Mouse (Mus musculus) bone marrow, adult 2 months (tissue): ENCODE data around the gene Tcte2. TPM values are rescaled to one million over a fixed set of nuclear protein-coding genes. Genes with fewer than 3 reads are reported as not detected.
A peak's percentile ranks its signal among the peaks of the same experiment; 100 is the strongest.
"Not testable (repeated sequence)": the region's sequence is repeated elsewhere in the genome, so short reads cannot be mapped to it uniquely, and the experiment has no call there.

ENCODE experiments used
- H3K27ac ChIP-seq: fragments of 200-500 bp; 2 replicates; pipeline ENCODE4 v1.5.1; 2012; ENCODE audit warnings: low read depth, mild to moderate bottlenecking, control low read depth, inconsistent platforms, low read length; ENCODE audit not compliant: control insufficient read depth, poor library complexity, insufficient read depth
- H3K4me1 ChIP-seq: fragments of 200-500 bp; 2 replicates; pipeline ENCODE4 v1.6.1; 2011; ENCODE audit warnings: low read length; ENCODE audit not compliant: control insufficient read depth, insufficient read depth
- H3K4me3 ChIP-seq: fragments of 200-500 bp; replicated peaks from 2 replicates; pipeline ENCODE3; 2011; ENCODE audit warnings: mild to moderate bottlenecking, low read depth, low read length, control low read depth; ENCODE audit not compliant: control insufficient read depth
- CTCF ChIP-seq: fragments of 200-500 bp; IDR thresholded peaks from 2 replicates; pipeline ENCODE4 v1.5.1; 2011; ENCODE audit warnings: low read length, control low read depth; ENCODE audit not compliant: control insufficient read depth, insufficient read depth
- POLR2A ChIP-seq: fragments of 200-500 bp; IDR thresholded peaks from 2 replicates; pipeline ENCODE4 v1.6.1; 2011; ENCODE audit warnings: low read depth, mild to moderate bottlenecking, control low read depth, low read length, borderline replicate concordance; ENCODE audit not compliant: control insufficient read depth
- WGBS: fragments of 180-500 bp; shearing (Covaris S2); methylation state at CpG from one replicate; pipeline ENCODE4 v1.1.7; 2018; 5-methylcytosine and 5-hydroxymethylcytosine counted together
- polyA plus RNA-seq: library from polyadenylated mRNA; stranded (reverse); fragments of >200 nt; gene quantifications from 2 replicates; pipeline ENCODE4 v1.2.4, GENCODE M21; 2011; ENCODE audit warnings: low replicate concordance; ENCODE audit not compliant: missing spikeins, insufficient read depth, insufficient read length

The Tcte2 gene
- polyA plus RNA-seq, result 4.1 TPM in 1 of 2 replicates, not detected in the other

- peak within 1 kb of the TSS; percentile 20 for H3K4me3 ChIP-seq
- TF ChIP-seq CTCF, result no peak
- no peaks in the 10 kb centered on the region for H3K4me1 ChIP-seq
- no peak within 1 kb of the TSS; the same call in 1 of the 2 replicates for H3K27ac ChIP-seq
- WGBS, result 2% methylated on average over 74 of the region's 74 CpGs
Observed at GRCm38 (mm10) chr17:13761179-13761913, at the start of gene Tcte2. Gene Tcte2 (minus strand): TSS chr17:13761825.

DNA sequence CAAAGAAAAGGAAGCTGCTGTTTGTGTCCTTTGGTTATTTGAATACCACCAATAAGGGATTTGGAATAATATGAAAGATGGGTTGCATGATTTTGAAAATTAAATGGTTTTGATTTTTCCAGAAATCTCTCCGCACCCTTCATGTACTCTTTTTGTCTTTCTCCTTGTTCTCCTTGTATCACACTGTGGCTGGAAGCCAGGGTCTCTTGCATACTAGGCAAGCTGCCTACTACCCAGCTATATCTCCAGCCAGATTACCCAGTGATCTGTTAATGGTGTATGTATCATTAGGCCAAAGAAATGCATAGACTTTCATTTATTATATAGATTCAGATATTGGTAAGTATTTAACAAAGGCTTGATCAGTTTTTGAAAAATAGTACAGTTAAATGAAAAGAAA lies 44.4 kb upstream of the Tcte2 start:
- Histone ChIP-seq H3K4me1 (no peaks in the 10 kb centered on the region), H3K4me3 (no peak overlapping the region), H3K27ac (no peak overlapping the region)
- TF ChIP-seq POLR2A (no peak), CTCF (no peak)
- WGBS, result 88% methylated on average over 1 of the region's 1 CpGs

GRCm38 (mm10) chr17:13802836-13803408 lies 41.3 kb upstream of the Tcte2 start:
- 78% methylated on average over 2 of the region's 2 CpGs for WGBS
- Histone ChIP-seq H3K4me1 (no peaks in the 10 kb centered on the region), H3K4me3 (no peak overlapping the region), H3K27ac (no peak overlapping the region)
- TF ChIP-seq CTCF (no peak), POLR2A (no peak)

- Histone ChIP-seq H3K4me3 (no peak overlapping the region), H3K27ac (no peak overlapping the region), H3K4me1 (no peaks in the 10 kb centered on the region)
- 45% methylated on average over 1 of the region's 1 CpGs for WGBS
- TF ChIP-seq CTCF, result no peak
- no peak for TF ChIP-seq POLR2A
Observed at GRCm38 (mm10) chr17:13797691-13798090, 36.1 kb upstream of the Tcte2 start.

- not testable (repeated sequence) for H3K4me3 ChIP-seq, H3K27ac ChIP-seq, H3K4me1 ChIP-seq
- WGBS, result 80% methylated on average over 2 of the region's 2 CpGs
Observed at GRCm38 (mm10) chr17:13790033-13790432, 28.4 kb upstream of the Tcte2 start.

DNA sequence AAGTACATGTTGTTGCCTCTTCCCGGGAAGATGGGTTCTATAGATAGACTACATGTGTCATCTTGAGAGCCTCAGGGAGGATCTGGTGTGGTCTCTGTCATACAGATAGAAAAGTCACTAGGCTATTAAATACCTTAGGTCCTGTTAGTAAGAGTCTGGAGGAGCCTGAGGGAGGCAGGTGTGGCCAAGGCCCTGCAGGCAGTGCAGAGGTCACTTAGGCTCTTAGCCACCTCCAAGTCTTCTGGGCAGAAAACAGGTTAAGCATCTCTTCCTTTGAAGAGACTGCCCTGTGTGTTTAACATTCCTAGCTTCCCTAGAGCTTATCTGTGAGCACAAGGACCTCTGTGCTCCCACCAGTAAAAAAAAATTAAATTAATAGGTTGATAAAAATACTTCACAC lies 21.8 kb upstream of the Tcte2 start:
- WGBS, result 85% methylated on average over 1 of the region's 1 CpGs
- H3K4me1 ChIP-seq, result no peaks in the 10 kb centered on the region
- TF ChIP-seq CTCF (no peak), POLR2A (no peak)
- H3K27ac ChIP-seq, result no peak overlapping the region
- no peak overlapping the region for H3K4me3 ChIP-seq

- Histone ChIP-seq H3K27ac (no peak overlapping the region), H3K4me1 (no peaks in the 10 kb centered on the region), H3K4me3 (no peak overlapping the region)
- WGBS, result 69% methylated on average over 5 of the region's 5 CpGs
- no peak for TF ChIP-seq CTCF
- no peak for TF ChIP-seq POLR2A
Observed at GRCm38 (mm10) chr17:13781948-13782347, 20.3 kb upstream of the Tcte2 start.

- WGBS, result 78% methylated on average over 1 of the region's 1 CpGs
- Histone ChIP-seq H3K27ac (no peak overlapping the region), H3K4me1 (no peaks in the 10 kb centered on the region), H3K4me3 (no peak overlapping the region)
- TF ChIP-seq CTCF (no peak), POLR2A (no peak)
Observed at GRCm38 (mm10) chr17:13778865-13779264, 17.2 kb upstream of the Tcte2 start.
